Mouse (Mus musculus): Measurements from ENCODE around the gene Tfap2b.

DNA sequence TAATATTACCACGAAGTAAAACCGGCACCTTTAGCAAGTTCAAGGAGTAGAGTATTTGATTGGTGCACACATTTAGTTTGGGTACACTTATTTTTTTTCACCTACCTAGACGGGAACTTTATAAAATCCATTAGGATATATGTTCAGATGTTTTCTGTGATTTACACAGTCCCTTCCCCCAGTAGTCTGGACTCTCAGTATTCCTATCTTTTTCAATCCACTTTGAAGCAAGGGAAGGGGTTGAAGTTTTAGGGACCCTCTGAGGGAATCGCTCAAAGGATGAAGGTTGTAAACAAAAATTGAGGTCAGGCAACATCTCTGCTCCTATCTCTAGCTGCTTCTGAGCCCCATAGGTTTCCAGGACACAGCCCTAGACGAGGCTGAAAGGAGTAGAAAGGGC, 27.3 kb downstream of the Tfap2b start:
- TF ChIP-seq CTCF (IDR thresholded peaks at IDR 0.05; ENCODE audit: low read depth) (no peak), EP300 (IDR thresholded peaks at IDR 0.05; ENCODE audit: low read depth) (no peak)

Data from liver, postnatal 0 days (tissue).